Mouse (Mus musculus): ENCODE data around the gene Gm6588. TPM values are rescaled to one million over a fixed set of nuclear protein-coding genes. Genes with fewer than 3 reads are reported as not detected.
A peak's percentile ranks its signal among the peaks of the same experiment; 100 is the strongest.
"Not testable (repeated sequence)": the region's sequence is repeated elsewhere in the genome, so short reads cannot be mapped to it uniquely, and the experiment has no call there.

Gene Gm6588
- polyA plus RNA-seq, 1 experiment from 2014 or later, result not detected

DNA sequence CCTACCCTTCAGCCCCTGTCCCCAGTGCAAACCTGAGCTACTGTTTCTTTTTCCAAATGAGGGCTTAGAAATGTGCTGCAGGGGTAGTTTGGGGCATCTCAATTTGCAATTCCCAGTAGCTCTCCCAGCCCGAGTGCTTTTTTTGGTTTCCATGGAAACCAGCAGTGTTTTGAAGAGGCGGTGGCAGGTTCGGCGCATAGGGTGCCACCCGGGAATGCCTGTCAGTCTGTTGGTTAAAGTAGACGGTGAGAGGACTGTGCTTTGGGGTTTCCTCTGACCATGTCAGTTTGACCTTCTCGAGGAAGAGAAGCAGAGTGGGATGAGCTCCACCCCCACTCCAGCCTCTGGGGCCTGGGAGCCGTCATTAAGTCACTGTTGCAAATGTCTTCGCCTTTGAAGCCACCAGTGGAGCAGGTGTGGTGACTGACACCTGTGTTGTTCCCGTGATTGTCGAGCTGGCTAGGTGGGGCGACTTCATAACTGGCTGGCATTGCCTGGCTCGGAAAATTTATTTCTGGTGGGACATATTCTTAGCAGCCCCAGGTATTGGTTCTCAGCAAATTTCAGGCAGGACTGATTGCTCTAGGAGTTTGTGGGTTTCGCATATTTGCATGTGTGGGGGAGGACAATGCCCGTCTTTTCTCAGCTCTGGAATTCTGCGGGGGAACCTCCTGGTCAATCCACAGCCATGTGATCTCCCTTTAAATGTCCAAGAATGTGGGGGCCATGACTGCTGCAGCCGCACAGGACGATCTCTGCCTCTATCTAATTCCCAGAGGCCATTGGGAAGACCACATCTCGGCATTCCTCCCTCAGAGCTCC is 37.5 kb upstream of the Gm6588 start:
- Histone ChIP-seq H3K36me3 (ENCODE audit: control insufficient read depth, insufficient read depth, low read length) (no peaks in the 10 kb centered on the region), H3K9ac (ENCODE audit: low read length) (no peak overlapping the region), H3K4me1 (replicated peaks; ENCODE audit: control insufficient read depth, insufficient read depth) (no peaks in the 10 kb centered on the region), H3K9me3 (ENCODE audit: control insufficient read depth, low read length) (0 out of 2 replicates have a peak, but pooled peaks cover 2% of the 10 kb centered on the region), H3K4me2 (replicated peaks; ENCODE audit: low read depth) (no peak overlapping the region), H3K27ac (replicated peaks) (no peak overlapping the region), H3K27me3 (ENCODE audit: control insufficient read depth, insufficient read depth, low read length) (no peaks in the 10 kb centered on the region), H3K4me3 (ENCODE audit: low read depth, low read length) (no peak overlapping the region)
- no peak for TF ChIP-seq CTCF (IDR thresholded peaks at IDR 0.05; ENCODE audit: low read depth)
- ATAC-seq (ENCODE audit: low FRiP score, low TSS enrichment) (no peak), DNase-seq (ENCODE audit: low spot score) (no peak)
- WGBS, result 11% methylated on average over 19 of the region's 19 CpGs

DNA sequence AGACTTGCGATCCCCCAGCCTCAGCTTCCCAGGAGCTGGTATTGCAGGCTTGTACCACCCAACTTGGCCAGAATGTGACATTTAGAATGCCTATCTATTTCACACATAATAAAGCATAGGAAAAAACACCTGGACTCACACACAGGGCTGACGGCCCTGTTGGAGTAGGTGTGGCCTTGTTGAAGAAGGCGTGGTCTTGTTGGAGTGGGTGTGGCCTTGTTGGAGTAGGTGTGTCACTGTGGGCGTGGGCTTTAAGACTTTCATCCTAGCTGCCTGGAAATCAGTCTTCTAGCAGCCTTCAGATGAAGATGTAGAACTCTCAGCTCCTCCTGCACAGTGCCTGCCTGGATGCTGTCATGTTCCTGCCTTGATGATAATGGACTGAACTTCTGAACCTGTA is 36.4 kb upstream of the Gm6588 start:
- DNase-seq (ENCODE audit: low spot score); H3K36me3 ChIP-seq (ENCODE audit: control insufficient read depth, insufficient read depth, low read length); H3K27me3 ChIP-seq (ENCODE audit: control insufficient read depth, insufficient read depth, low read length); H3K27ac ChIP-seq (replicated peaks); ATAC-seq (ENCODE audit: low FRiP score, low TSS enrichment); H3K9me3 ChIP-seq (ENCODE audit: control insufficient read depth, low read length); H3K4me3 ChIP-seq (ENCODE audit: low read depth, low read length); H3K4me1 ChIP-seq (replicated peaks; ENCODE audit: control insufficient read depth, insufficient read depth); H3K4me2 ChIP-seq (replicated peaks; ENCODE audit: low read depth); H3K9ac ChIP-seq (ENCODE audit: low read length): not testable (repeated sequence)
- WGBS, result 76% methylated on average over 4 of the region's 4 CpGs

DNA sequence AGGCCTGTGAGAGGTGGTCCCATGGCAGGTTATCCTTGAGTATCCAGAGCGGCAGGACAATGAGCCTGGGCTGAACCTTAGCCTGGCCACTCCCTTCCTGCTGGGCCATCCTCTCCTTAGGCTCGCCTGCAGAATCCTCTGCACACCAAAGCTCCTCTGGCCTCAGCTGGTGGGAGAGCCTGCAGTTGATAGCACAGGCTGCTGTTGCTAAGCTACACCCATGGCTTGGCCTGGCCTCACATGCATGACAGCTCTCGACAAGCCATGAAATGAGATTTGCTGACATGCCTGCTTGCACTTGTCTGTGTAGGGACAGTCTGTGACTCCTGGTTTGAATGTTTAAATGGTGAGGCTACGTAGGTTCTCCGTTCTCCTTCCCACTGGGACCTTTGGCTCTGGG is 32.6 kb upstream of the Gm6588 start:
- Histone ChIP-seq H3K9ac (ENCODE audit: low read length) (no peak overlapping the region), H3K4me1 (replicated peaks; ENCODE audit: control insufficient read depth, insufficient read depth) (no peaks in the 10 kb centered on the region), H3K4me2 (replicated peaks; ENCODE audit: low read depth) (no peak overlapping the region), H3K9me3 (ENCODE audit: control insufficient read depth, low read length) (0 out of 2 replicates have a peak, but pooled peaks cover 2% of the 10 kb centered on the region), H3K36me3 (ENCODE audit: control insufficient read depth, insufficient read depth, low read length) (no peaks in the 10 kb centered on the region), H3K4me3 (ENCODE audit: low read depth, low read length) (no peak overlapping the region), H3K27me3 (ENCODE audit: control insufficient read depth, insufficient read depth, low read length) (no peaks in the 10 kb centered on the region), H3K27ac (replicated peaks) (no peak overlapping the region)
- 54% methylated on average over 5 of the region's 5 CpGs for WGBS
- no peak for ATAC-seq (ENCODE audit: low FRiP score, low TSS enrichment)
- DNase-seq (ENCODE audit: low spot score), result no peak
- no peak for TF ChIP-seq CTCF (IDR thresholded peaks at IDR 0.05; ENCODE audit: low read depth)
- TF ChIP-seq EP300 (optimal IDR thresholded peaks at IDR 0.05), result no peak

DNA sequence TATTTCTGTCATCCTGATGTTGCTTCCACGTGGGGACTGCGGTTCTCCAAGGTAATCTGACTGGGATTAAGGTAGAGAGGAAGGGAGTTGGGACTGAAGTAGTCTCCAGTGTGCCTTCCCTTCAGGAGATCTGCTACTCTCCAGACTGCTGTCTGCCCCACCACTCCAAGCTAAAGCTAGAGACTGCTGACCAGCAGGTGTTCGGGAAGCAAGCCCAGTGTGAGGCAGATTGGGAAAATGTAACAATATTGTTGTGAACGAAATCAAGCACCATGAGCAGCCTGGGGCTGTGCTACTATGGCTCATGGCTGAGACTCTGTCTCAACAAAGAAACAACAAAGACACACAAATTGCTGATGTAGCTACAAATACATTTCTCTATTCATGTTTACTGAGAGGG is 31.2 kb upstream of the Gm6588 start:
- H3K4me3 ChIP-seq (ENCODE audit: low read depth, low read length), result no peak overlapping the region
- H3K27ac ChIP-seq (replicated peaks), result no peak overlapping the region
- no peak overlapping the region for H3K9ac ChIP-seq (ENCODE audit: low read length)
- WGBS, result 51% methylated on average over 4 of the region's 4 CpGs
- no peaks in the 10 kb centered on the region for H3K36me3 ChIP-seq (ENCODE audit: control insufficient read depth, insufficient read depth, low read length)
- H3K9me3 ChIP-seq (ENCODE audit: control insufficient read depth, low read length), result 0 out of 2 replicates have a peak, but pooled peaks cover 2% of the 10 kb centered on the region
- no peaks in the 10 kb centered on the region for H3K4me1 ChIP-seq (replicated peaks; ENCODE audit: control insufficient read depth, insufficient read depth)
- DNase-seq (ENCODE audit: low spot score), result no peak
- TF ChIP-seq CTCF (IDR thresholded peaks at IDR 0.05; ENCODE audit: low read depth) (no peak), EP300 (optimal IDR thresholded peaks at IDR 0.05) (no peak)
- no peak overlapping the region for H3K4me2 ChIP-seq (replicated peaks; ENCODE audit: low read depth)
- no peak for ATAC-seq (ENCODE audit: low FRiP score, low TSS enrichment)
- no peaks in the 10 kb centered on the region for H3K27me3 ChIP-seq (ENCODE audit: control insufficient read depth, insufficient read depth, low read length)

- H3K9me3 ChIP-seq (ENCODE audit: control insufficient read depth, low read length), result no peaks in the 10 kb centered on the region
- no peak overlapping the region for H3K27ac ChIP-seq (replicated peaks)
- no peak overlapping the region for H3K4me3 ChIP-seq (ENCODE audit: low read depth, low read length)
- DNase-seq (ENCODE audit: low spot score) (no peak), ATAC-seq (ENCODE audit: low FRiP score, low TSS enrichment) (peak; percentile 47; the same call in 1 of the 2 replicates)
- H3K4me2 ChIP-seq (replicated peaks; ENCODE audit: low read depth), result no peak overlapping the region
- TF ChIP-seq EP300 (optimal IDR thresholded peaks at IDR 0.05) (no peak), CTCF (IDR thresholded peaks at IDR 0.05; ENCODE audit: low read depth) (no peak)
- H3K27me3 ChIP-seq (ENCODE audit: control insufficient read depth, insufficient read depth, low read length), result no peaks in the 10 kb centered on the region
- no peaks in the 10 kb centered on the region for H3K4me1 ChIP-seq (replicated peaks; ENCODE audit: control insufficient read depth, insufficient read depth)
- H3K9ac ChIP-seq (ENCODE audit: low read length), result no peak overlapping the region
- whole genome bisulfite sequencing, result 40% methylated on average over 12 of the region's 12 CpGs
- no peaks in the 10 kb centered on the region for H3K36me3 ChIP-seq (ENCODE audit: control insufficient read depth, insufficient read depth, low read length)
These were observed 29.7 kb upstream of the Gm6588 start for GRCm38 (mm10) chr5:112419535-112419934.

- H3K27me3 ChIP-seq (ENCODE audit: control insufficient read depth, insufficient read depth, low read length), result no peaks in the 10 kb centered on the region
- TF ChIP-seq CTCF (IDR thresholded peaks at IDR 0.05; ENCODE audit: low read depth) (no peak), EP300 (optimal IDR thresholded peaks at IDR 0.05) (no peak)
These were observed 22.6 kb upstream of the Gm6588 start for GRCm38 (mm10) chr5:112426635-112427034.

More at GRCm38 (mm10) chr5:112426635-112427034, 22.6 kb upstream of the Gm6588 start:
- no peak overlapping the region for H3K9ac ChIP-seq (ENCODE audit: low read length)
- H3K9me3 ChIP-seq (ENCODE audit: control insufficient read depth, low read length), result no peaks in the 10 kb centered on the region
- H3K27ac ChIP-seq (replicated peaks), result no peak overlapping the region
- DNase-seq (ENCODE audit: low spot score) (no peak), ATAC-seq (ENCODE audit: low FRiP score, low TSS enrichment) (no peak)
- H3K4me3 ChIP-seq (ENCODE audit: low read depth, low read length), result no peak overlapping the region
- H3K4me1 ChIP-seq (replicated peaks; ENCODE audit: control insufficient read depth, insufficient read depth), result no peaks in the 10 kb centered on the region
- H3K4me2 ChIP-seq (replicated peaks; ENCODE audit: low read depth), result no peak overlapping the region
- H3K36me3 ChIP-seq (ENCODE audit: control insufficient read depth, insufficient read depth, low read length), result no peaks in the 10 kb centered on the region
- WGBS, result 84% methylated on average over 7 of the region's 7 CpGs

Data from stomach, postnatal 0 days (tissue).